Mouse (Mus musculus): ENCODE results near the gene Ms4a4b.

GRCm38 (mm10) chr19:11491406-11492189 is 48.2 kb downstream of the Ms4a4b start:
- TF ChIP-seq CTCF (IDR thresholded peaks at IDR 0.05; ENCODE audit: control insufficient read depth, insufficient read depth, insufficient read length) (no peak), MYOD1 (IDR thresholded peaks at IDR 0.05; ENCODE audit: control insufficient read depth, insufficient read length, low read depth) (no peak), MAX (IDR thresholded peaks at IDR 0.05) (no peak), FOSL1 (IDR thresholded peaks at IDR 0.05; ENCODE audit: insufficient read depth, low read length, poor library complexity, severe bottlenecking) (no peak)
